Mouse (Mus musculus): Measurements from ENCODE around the gene BC016579. TPM values are rescaled to one million over a fixed set of nuclear protein-coding genes. Genes with fewer than 3 reads are reported as not detected.

BC016579 gene
- total RNA-seq (2021), result not detected
- long read RNA-seq, experiment 1, result 0 reads
- long read RNA-seq, experiment 2, result 0 reads

DNA sequence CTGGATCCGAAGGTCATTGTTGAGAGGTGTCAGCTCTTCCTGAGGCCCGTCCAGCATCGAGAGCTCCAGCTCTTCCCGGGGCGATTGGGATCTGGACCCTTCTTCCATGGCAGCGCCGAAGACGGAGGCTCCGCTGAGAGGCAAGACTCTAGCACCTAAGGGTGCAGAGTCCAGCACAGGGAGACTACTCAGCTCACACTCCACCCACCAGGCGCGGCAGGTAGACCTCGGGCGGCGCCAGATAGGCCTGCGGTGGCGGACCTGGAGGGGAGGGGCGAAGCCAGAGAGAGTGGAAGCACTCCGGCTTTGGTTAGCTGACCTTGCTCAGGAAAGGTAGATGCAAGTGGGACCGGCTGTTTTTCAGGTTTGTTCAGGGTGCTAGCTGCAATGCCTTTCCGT, at the start of gene BC016579:
Gene BC016579, minus strand, starts transcription at position 135 of the 399 bp plus-strand sequence.
- no peak for TF ChIP-seq CTCF (IDR thresholded peaks at IDR 0.05)
- DNase-seq, result no peak
- intact Hi-C loops (cut with DNase I), result no loop called here
- H3K4me3 ChIP-seq, result peak within 1 kb of the TSS; percentile 56
- H3K27ac ChIP-seq, result no peak within 1 kb of the TSS

- intact Hi-C loops (cut with DNase I), result no loop called here
- Histone ChIP-seq H3K4me3 (no peak overlapping the region), H3K27ac (no peak overlapping the region)
- TF ChIP-seq CTCF (IDR thresholded peaks at IDR 0.05), result no peak
- DNase-seq, result no peak
Measured at GRCm38 (mm10) chr16:45699301-45699700, 45.4 kb upstream of the BC016579 start.

- intact Hi-C loops (cut with DNase I), result no loop called here
- no peak overlapping the region for H3K27ac ChIP-seq
- TF ChIP-seq CTCF (IDR thresholded peaks at IDR 0.05), result no peak
- H3K4me3 ChIP-seq, result no peak overlapping the region
- no peak for DNase-seq
Measured at GRCm38 (mm10) chr16:45697996-45698395, 44.1 kb upstream of the BC016579 start.

DNA sequence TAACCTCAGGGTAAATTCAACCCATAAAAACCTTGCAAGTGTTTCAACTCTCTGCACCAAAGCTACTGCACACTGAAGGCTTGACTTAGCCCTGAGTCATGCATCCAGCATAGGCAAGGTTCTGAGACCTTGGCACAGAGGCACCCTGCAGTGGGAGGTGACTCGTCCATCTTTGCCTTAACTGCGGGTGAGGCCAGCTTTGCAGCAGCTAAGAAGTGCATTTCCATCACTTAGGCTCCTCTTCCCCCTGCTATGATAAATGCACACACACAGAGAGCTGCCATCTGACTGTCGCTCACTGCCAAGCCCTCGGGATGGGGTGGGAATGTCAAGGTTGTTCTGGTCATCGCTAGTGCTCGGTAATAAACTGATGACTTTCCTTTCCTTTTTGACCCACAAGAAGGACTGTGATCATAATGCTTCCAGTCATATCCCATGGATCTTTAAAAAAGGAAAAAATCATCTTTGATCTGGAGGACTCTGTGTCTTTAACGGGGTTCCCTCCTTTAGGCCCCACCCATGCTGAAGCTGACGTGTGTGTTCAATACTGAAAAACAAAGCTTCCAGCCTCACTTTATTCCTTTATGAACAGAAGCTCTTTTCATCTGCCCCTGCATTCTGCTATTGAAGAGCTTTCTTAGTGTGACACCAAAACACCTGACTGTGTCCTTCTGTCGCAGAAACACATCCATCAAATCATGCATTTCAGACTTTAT, 41.7 kb upstream of the BC016579 start:
- no peak for DNase-seq
- H3K4me3 ChIP-seq, result no peak overlapping the region
- intact Hi-C loops (cut with DNase I), result no loop called here
- H3K27ac ChIP-seq, result no peak overlapping the region
- TF ChIP-seq CTCF (IDR thresholded peaks at IDR 0.05), result no peak

DNA sequence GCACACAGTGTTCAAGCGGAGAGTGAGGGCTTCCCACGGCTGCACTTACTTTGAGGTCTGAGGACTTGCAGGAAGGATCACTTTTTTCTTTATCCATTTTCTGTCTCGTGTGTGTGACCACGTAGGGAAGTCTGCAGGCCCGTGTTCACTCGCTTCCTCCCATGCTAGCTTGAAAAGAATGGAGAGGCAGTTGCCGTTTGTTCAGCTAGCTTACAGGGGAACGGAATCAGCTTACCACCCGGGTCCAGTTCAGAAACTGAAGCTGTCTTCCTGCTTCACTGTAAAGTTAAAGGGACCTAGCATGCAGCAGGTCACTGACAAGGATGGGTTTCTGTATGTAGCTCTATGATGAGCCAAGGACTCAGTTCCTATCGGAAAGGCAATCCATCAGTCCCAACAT, 39.7 kb upstream of the BC016579 start, which contains the start of gene Tmprss7:
Gene Tmprss7, minus strand, starts transcription at position 101 of the 400 bp plus-strand sequence.
- Histone ChIP-seq H3K4me3 (no peak within 1 kb of the TSS), H3K27ac (no peak within 1 kb of the TSS)
- DNase-seq, result no peak
- intact Hi-C loops (cut with DNase I), result no loop called here
- TF ChIP-seq CTCF (IDR thresholded peaks at IDR 0.05), result no peak

DNA sequence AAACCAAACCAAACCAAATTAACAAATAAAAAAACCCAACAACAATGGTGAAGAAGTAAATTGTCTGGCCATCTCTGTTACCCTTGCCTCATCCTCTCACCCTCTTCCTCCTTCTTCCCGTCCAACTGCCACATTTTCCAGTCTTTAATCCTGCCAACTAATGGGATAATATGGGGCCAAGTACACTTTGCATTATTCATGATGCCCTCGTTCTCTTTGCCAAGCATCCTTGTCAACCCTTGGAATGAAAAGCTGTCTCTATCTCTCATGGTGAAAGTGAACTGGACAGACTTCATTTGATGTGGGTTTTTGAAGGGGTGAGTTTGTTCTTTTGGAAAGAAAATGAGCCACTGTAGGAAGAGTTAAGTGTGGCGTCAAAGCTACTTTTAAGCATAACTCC, 39.0 kb upstream of the BC016579 start:
- intact Hi-C loops (cut with DNase I), result no loop called here
- Histone ChIP-seq H3K4me3 (no peak overlapping the region), H3K27ac (no peak overlapping the region)
- TF ChIP-seq CTCF (IDR thresholded peaks at IDR 0.05), result no peak
- no peak for DNase-seq

GRCm38 (mm10) chr16:45690178-45690577, 36.3 kb upstream of the BC016579 start:
- intact Hi-C loops (cut with DNase I), result no loop called here
- Histone ChIP-seq H3K4me3 (no peak overlapping the region), H3K27ac (no peak overlapping the region)
- DNase-seq, result no peak
- no peak for TF ChIP-seq CTCF (IDR thresholded peaks at IDR 0.05)

DNA sequence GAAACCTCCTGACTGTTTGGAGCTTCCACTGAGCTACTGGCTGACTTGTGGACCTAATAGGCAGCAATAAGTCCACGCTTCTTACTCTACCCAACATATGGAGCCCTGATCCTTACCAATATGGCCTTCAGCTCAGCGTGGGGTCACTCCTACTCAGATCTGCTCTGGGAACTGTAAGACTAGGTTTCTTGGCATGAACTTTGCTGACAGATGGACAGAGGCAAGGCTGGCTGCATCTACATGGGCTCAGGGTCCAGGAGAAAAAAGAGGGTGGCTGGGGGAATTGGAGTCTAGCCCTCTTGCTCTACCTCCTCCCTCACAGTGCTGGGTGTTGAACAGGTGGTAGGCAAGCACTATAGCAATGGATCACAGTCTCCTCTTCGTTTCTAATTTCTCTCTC, 33.0 kb upstream of the BC016579 start:
- Histone ChIP-seq H3K27ac (no peak overlapping the region), H3K4me3 (no peak overlapping the region)
- no peak for DNase-seq
- intact Hi-C loops (cut with DNase I), result loop anchor here (5.0 kb wide), 2 partner anchors 285 to 335 kb away; no protein-coding TSS in a partner anchor
- no peak for TF ChIP-seq CTCF (IDR thresholded peaks at IDR 0.05)

GRCm38 (mm10) chr16:45685295-45685694, 31.4 kb upstream of the BC016579 start:
- no peak overlapping the region for H3K4me3 ChIP-seq
- DNase-seq, result no peak
- intact Hi-C loops (cut with DNase I), result loop anchor here (5.0 kb wide), 2 partner anchors 287 to 337 kb away; no protein-coding TSS in a partner anchor
- TF ChIP-seq CTCF (IDR thresholded peaks at IDR 0.05), result no peak
- no peak overlapping the region for H3K27ac ChIP-seq

DNA sequence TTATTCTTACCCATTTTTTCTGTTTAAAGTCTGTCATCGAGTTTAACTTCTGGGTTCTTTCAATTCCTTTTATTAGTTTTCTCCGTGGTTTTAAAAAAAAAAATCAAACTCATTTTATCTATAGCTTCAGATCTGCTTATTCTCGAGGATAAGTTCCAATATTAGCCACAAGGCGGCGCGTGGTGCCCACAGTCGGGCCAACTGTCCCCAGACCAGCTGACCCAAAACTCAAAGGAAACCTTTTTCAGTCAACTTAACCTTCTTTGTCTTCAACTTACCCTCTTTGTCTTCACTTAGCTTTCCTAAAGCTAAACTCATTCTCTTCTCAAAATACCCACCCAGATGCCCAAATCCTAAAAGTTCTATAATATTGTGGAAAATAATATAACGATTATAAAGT, 30.9 kb upstream of the BC016579 start:
- TF ChIP-seq CTCF (IDR thresholded peaks at IDR 0.05), result peak; percentile 86
- H3K4me3 ChIP-seq, result no peak overlapping the region
- DNase-seq, result peak; percentile 63
- intact Hi-C loops (cut with DNase I), result loop anchor here (5.0 kb wide), 2 partner anchors 287 to 337 kb away; no protein-coding TSS in a partner anchor
- no peak overlapping the region for H3K27ac ChIP-seq

DNA sequence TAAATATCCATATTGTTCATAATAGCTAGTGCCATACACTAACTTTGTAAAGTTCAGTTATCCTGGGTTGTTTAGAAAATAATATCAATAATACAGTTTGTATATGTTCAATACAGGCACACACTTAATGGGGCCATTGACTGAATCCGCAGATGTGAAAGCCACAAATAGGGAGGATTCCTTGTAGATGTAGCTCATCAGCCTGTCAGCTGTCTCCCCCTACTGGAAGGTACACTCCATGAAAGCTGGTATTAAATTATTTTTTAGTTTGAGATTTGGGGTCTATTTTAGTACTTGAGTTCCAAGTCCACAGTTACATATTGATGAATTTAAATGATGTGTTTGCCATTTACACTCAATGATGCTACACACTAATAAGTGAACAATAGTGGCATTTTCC, 22.6 kb upstream of the BC016579 start:
- DNase-seq, result no peak
- no peak overlapping the region for H3K27ac ChIP-seq
- H3K4me3 ChIP-seq, result no peak overlapping the region
- TF ChIP-seq CTCF (IDR thresholded peaks at IDR 0.05), result peak; percentile 53
- intact Hi-C loops (cut with DNase I), result no loop called here

DNA sequence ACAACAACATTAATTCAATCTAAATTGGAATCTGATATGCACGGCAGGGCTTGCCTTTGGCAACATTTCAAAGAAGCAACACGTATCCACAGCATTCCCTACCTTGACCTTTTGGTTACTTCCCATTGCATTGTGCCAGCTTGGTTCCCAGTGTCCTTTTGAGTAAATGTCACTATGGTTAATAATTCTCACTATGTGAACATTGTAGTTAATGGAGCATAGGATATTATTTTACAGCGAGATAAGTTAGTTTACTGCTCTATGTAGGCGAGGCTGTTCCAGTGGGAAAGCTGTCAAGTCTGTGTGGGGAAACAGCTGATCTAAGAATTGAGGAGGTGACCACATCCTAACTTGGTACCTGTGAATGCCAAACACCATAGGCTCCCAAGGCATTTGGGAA, 16.1 kb upstream of the BC016579 start:
- intact Hi-C loops (cut with DNase I), result no loop called here
- Histone ChIP-seq H3K27ac (no peak overlapping the region), H3K4me3 (no peak overlapping the region)
- no peak for TF ChIP-seq CTCF (IDR thresholded peaks at IDR 0.05)
- DNase-seq, result no peak

DNA sequence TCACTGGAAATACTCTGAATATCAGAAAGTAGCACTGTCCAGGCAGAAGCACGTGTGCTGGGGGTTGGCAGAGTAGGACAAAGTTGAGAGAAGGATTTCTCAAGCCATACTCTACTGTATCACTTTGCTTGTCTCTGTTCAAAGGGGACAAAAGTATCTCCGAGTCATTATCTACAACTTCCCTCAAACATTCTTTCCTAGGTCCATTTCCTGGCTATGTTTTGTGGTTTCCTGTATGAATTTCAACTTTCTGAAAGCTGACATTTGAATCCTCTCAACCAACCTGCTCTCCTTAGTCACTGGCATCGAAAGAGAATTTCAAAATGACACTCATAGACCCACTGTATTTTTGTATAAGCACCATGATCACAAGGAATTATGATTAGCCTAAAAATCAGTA, 14.3 kb upstream of the BC016579 start:
- no peak for DNase-seq
- Histone ChIP-seq H3K27ac (no peak overlapping the region), H3K4me3 (no peak overlapping the region)
- intact Hi-C loops (cut with DNase I), result no loop called here
- no peak for TF ChIP-seq CTCF (IDR thresholded peaks at IDR 0.05)

- intact Hi-C loops (cut with DNase I), result no loop called here
- Histone ChIP-seq H3K27ac (no peak overlapping the region), H3K4me3 (no peak overlapping the region)
- no peak for TF ChIP-seq CTCF (IDR thresholded peaks at IDR 0.05)
- DNase-seq, result no peak
Measured at GRCm38 (mm10) chr16:45666136-45666535, 12.3 kb upstream of the BC016579 start.
